Mouse (Mus musculus) spleen, embryonic (tissue): ENCODE results near the gene Olfr477.
"Not testable (repeated sequence)": the region's sequence is repeated elsewhere in the genome, so short reads cannot be mapped to it uniquely, and the experiment has no call there.

Source experiments
- CTCF ChIA-PET: fragments of 350-600 bp; sonication (Branson Sonifier 250); formaldehyde crosslinking; loops from one replicate; lab custom pipeline; 2022; lab: Charles Lee

The Olfr477 gene

DNA sequence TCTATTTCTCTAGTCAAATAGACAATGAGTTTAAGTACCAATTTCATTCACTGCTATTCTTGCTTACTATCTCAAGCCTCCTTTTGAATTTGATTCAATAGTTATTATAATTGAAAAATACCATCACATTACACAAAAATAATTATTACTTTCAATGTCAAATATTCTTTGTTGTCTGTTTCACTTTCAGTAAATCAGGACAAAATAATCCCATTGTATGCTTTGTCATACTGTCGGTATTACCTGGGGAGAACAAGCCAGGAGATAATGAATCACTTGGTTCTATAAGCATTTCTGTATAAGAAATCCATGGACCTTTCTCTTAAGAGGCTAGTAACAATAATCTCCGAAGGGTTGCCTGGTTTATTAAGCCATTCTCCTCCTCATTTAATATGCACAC, at the start of gene Olfr477:
Olfr477 (plus strand) TSS at position 301 of the 400 bp plus-strand sequence.
- CTCF ChIA-PET = no interaction called here

GRCm38 (mm10) chr7:107952539-107952938, 34.0 kb upstream of the Olfr477 start:
- CTCF ChIA-PET = not testable (repeated sequence)

GRCm38 (mm10) chr7:107954343-107954742, 32.1 kb upstream of the Olfr477 start, which contains the start of gene Olfr474:
TSS of gene Olfr474 (plus strand) at chr7:107954643.
- CTCF ChIA-PET = no interaction called here

DNA sequence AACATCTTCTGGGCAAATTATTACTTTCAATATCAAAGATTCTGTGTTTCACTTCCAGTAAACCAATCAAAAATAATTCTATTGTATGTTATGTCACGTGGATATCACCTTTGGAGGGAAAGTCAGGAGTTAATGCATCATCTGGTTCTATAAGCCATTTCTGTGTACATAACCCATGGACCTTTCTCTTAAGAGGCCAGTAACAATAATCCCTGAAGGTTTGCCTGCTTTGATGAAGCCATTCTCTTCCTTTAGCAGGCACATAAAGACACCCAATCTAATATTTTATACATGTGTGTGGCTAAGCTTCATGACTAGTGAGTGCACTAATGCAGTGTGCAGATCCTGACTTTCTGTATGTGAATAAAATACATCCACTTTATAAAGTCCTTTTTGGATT, 22.0 kb upstream of the Olfr477 start, which contains the start of gene Olfr476:
Olfr476 (plus strand) TSS at position 301 of the 400 bp plus-strand sequence.
- CTCF ChIA-PET = no interaction called here

DNA sequence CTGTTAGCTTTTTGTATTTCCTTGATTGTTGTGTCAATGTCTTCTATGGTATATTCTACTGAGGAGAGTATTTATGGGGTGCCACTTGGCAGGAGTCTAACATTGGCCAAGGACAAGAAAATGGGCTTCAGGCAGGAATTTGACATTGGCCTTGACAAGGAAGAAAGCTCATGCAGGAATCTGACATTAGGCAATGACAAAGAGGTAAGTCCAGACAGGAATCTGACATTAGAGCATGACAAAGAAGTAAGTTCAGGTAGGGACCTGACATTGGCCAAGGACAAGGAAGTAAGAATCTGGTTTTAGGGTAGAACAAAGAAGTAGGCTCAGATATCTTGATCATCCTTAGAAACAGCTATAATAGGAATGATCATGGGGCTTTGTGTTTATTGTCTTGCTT, 27.8 kb downstream of the Olfr477 start:
- CTCF ChIA-PET = not testable (repeated sequence)

DNA sequence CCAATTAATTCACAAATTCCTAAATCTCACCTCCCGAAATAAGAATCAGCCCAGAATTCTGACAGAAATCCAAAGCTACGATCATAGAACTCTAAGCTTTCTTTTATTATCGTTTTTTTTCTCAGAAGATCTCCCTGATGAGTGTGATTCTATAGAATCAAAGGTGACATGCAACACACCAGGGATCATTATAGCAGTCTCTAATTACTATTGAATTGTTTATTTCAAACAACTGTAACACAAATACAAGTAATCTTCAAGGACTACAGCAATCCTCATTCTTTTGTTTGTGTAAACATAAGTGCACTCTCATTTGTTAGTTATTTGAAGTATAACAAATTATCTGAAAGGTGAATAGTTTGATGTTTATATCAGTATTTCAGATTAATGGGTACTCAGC, 47.4 kb downstream of the Olfr477 start, which contains the start of gene Olfr478:
Olfr478 (minus strand) TSS at position 101 of the 400 bp plus-strand sequence.
- CTCF ChIA-PET = no interaction called here
